Mouse (Mus musculus) embryo, embryonic 10 days (tissue): ENCODE measurements around the gene Amigo2.
A peak's percentile ranks its signal among the peaks of the same experiment; 100 is the strongest.

Experiments used
- DNase-seq: peaks from one replicate; pipeline ENCODE4 v3.0.0-alpha.2; 2015; ENCODE audit warnings: low spot score

Amigo2 gene

DNA sequence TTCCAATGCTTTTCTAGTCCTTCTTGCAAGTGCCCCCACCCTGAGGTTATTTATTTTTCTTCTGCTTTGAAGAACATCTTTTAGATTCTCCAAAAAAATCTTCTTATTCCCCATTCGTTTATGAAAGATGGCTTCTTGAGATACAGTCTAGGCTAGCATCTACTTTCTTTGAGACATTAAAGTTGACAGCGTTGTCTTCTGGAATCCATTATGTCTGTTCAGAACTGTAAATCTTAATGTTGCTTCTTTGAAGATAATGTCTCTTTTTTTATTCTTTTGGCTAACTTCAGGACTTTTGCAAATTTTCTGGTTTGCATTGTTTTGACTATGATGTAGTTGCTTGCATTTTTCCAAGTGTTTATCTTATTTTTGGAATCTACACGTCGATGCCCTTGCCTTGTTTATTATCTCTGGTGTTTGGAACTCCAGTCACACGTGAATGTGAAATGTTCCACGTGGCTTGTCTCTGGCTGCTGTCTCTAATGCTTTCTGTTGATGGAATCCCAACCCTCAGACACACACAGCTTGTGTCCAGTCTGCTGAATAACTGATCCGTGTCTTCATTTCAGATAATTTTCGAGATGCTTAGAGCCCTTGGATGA, 20.1 kb upstream of the Amigo2 start:
- no peak for DNase-seq

DNA sequence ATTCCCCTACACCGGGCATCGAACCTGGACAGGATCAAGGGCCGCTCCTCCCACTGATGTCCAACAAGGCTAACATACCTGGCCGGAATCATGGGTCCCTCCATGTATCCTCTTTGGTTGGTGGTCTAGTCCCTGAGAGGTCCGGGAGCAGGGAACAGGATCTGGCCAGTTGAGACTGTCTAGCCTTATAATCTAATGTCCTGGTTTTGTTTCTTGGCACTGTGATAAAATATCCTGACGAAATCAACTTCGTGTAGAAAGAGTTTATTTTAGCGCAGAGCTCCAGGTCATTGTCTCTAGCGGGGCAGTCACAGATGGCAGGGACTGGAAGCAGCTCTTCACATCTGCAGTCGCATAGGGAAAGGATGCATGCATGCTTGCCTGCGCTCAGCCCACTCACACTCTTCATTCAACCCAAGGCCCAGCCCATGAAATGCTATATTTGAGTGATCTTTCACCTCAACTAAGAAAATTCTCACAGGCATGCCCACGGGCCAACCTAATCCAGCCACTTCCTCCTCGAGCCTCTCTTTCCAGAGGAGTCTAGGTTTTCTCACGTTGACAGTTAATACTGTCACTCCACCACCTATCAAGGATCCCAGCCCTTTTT, 19.3 kb upstream of the Amigo2 start:
- DNase-seq, result no peak

DNA sequence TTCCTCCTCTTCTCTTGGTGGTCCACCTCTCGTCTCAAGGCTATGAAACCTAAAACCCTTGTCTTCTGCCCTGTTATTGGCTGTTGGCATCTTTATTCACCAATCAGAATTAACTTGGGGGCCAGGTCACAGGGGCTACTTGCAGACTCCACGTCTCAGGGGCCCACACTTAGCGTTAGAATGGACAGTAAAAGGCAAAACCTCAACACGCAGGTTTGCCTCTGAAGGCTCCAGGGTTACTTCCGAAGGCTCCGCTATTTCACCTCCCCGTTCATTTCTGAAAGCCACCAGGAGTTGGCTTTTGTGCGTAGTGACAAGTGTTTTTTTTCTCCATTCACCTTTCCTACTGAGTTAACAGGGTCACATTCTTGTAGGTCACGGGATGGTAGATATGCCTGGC, 15.2 kb upstream of the Amigo2 start:
- DNase-seq, result no peak

DNA sequence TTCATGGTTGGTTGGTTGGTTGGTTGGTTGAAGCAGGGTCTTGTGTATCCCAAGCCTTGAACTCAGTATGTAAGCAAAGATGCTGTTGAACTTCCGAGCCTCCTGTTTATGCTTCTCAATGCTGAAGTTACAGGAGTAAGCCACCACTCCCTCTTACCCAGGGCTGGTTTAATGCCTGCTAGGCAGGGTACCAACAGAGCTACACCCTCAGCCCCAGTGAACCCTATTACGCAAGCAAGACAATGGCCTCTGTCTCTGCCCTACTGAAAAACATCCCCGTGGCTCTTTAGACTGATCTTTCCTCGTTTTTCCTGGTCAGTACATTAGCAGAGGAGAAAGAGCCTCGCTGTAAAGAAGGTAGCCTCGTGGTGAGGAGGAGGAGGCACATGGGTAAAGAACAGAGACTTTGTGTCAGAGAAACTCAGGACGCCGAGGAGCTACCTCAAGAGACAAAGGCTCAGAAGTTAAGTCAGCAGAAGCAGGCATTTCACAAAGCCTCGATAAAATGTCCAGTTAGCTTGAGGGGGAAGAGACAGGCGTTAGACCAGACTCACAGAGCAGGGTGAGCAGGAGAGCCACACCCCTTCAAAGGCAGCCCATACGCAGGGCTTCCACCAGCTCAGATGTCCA, 13.0 kb upstream of the Amigo2 start:
- no peak for DNase-seq

DNA sequence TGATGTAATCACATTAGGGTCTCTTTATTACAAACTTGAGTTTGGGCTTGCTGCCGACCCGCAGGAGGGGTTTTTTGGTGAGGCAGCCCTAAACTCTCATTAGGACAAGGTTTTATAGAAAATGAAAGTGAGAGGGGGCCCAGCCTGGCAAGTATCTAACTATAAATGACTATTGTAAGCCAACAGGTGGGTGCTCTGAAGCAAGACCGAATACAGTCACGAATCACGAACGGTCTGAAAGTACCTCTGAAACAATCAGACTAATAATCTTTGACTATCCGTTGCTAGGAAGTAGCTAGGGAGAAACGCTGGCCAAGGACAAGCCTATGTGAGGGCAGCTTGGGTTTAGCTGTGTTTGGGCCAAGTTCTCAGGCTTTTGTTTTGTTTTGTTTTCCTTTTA, 12.2 kb upstream of the Amigo2 start:
- DNase-seq, result no peak

DNA sequence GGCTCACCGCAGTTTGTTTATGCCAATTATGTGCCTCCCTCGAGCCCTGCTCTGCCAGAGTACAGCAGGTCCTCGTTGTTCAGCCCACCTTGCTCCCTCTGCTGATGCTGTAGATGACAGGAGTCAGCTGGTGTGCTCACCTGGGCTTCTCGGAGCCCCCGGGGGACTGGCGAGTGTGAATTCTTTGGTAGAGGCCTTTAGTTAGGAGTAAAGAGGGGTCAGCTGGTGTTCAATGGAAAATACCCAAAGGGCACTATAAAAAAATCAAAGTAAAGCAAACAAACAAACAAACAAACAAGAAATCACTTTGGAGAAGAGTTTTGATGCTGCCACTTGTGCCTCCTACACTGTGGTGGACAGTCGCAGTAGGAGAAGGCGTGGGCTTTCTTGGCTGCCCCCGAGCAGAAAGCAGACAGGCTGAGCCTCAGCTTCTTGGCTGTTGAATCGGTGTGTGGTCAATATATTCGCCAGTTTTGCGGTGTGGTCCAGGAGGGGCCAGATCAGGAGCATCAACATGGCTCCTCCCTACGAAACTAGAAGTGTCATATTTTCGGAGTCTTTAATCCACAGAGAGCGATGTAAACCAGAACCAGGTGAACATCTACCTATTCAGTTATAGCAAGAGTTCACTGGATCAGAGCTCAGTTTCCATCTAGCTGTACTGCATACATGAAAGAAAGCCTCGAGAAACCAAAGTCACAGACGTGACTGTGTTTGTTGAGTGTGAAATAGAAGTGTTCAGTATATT, 11.6 kb upstream of the Amigo2 start:
- no peak for DNase-seq

DNA sequence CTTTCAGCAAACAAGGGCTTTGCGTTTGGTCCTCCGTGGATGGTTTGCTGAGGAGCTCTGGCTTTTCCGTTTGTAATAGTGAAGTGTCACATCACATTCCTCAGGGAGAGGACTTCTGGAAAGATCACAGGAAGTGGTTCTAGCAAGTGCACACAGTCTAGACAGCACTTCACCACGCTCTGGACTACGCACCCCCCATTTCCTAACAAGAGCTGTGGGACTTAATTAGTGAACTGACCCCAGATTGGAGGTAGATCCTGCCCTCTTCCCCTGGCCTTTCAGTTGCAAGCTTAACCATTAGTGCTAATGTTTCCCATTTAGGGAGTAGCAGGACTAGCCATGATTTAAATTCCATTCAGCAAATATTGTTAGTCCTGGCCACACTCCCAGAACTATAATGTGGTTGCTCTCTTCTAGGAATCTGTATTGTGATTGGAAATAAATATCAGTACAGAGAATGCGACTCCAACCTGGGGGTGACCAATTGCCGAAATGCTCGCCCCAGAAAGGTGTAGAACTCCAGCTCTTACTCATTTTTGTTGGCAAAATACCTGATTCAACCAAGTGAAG, 10.2 kb upstream of the Amigo2 start:
- DNase-seq, result no peak

DNA sequence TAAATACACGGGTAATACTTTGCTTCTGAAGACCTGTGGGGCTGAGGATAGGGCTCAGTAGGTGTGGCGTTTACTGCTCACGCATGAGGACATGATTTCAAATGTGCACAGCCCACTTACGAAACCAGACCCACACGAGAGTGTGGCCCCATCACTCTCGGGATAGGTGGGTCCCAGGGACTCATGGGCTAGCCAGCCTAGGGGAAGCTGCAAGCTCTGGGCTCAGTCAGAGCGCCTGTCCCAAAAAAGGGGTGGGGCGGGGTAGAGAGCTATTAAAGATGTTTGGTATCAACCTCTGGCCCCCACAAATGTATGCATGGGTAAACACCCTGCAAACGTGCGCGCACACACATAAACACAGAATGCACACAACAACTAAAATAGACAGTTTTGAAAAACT, 9.3 kb upstream of the Amigo2 start:
- DNase-seq, result no peak

DNA sequence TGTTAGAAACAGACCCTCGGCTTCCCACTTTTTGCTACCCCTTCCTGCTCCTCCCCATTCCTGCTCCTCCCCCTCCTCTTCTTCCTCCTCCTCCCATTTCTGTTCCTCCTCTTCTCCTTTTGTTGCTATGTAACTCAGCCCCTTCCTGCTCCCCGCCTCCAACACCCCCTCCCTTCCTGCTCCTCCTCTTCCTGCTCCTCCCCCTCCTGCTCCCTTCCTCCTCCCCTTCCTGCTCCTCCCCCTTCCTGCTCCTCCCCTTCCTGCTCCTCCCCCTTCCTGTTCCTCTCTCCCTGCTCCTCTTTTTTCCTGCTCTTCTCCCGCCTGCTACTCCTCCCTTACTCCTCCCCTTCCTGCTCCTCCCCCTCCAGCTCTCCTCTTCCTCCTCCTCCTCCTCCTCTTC, 8.7 kb upstream of the Amigo2 start:
- DNase-seq, result no peak

DNA sequence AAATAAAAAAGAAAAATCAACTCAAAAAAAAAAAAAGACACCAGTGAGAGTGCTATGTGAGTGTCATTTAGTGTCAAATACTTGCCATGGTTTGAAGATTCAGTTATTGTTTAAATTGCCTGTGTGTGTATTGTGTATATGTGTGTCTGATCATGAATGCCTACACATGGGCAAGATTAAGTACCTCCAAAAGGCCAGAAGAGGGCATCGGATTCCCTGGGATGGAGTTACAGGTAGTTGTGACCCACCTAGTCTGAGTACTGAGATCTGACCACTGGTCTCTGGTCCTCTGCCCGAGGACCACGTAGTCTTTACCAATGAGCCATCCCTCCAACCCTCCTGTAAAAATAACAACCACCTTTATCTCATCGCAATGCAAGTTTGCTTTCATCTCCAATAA, 7.3 kb upstream of the Amigo2 start:
- no peak for DNase-seq

DNA sequence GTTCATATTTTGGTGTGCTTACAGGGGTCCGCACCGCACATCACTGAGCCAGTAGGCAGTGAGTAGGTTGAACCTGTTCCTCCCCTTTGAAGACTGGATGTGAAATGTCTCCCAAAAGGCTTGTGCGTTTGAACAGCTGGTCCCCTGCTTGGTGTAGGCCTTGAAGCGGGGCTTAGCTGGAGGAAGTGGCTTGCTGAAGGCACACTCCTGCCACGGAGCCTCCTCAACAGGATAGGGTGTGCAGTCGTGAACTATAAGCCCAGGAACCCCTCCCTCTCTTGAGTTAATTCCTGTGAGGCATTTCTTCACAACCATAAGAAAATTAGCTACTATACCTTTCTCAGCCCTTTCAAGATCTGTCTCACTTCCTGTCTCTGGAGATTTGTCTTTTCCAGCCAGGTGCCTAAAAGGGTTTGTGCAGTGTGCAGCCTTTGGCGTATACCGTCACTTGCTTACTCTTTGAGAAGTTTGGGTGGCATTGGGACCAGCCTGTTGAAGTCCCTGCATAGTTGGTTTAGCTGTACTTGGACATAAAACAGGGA, 5.5 kb upstream of the Amigo2 start:
- no peak for DNase-seq

DNA sequence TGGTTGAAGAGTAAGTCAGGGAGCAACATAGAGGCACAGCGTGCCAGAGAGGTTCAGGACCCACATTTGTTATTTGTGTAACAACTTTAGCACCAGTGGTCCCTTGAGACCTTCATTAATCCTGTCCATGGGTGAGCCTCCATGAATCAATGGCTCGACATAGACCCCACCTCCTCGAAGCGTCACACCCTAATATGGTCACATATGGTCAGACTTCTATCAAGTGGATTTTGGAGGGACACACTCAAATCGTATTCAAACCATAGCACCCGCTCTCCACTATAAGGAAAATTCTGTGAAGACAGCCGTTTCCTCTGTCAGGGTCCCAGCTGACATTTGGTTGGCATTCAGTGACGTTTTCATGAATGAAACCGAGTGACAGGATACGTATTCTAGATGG, 2.2 kb upstream of the Amigo2 start:
- no peak for DNase-seq

DNA sequence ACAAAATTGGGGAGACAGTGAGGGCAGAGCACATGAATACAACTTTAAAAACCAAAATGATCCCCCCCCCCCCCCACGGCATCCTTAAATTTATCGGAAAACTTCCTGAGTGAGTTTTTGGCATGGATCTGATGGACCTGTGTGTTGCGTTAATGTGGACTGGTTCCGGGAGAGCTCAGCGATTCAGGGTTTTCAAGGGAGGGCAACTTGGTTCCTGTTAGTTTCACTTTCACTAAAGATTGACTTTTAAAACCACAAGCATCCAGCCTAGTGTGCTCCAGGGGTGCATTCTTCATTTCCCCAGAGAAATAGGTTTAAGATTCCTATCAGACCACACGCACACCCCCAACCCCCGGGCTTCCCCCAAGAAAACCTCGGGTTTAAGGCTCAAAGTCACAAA, 1.2 kb upstream of the Amigo2 start:
- DNase-seq, result no peak

DNA sequence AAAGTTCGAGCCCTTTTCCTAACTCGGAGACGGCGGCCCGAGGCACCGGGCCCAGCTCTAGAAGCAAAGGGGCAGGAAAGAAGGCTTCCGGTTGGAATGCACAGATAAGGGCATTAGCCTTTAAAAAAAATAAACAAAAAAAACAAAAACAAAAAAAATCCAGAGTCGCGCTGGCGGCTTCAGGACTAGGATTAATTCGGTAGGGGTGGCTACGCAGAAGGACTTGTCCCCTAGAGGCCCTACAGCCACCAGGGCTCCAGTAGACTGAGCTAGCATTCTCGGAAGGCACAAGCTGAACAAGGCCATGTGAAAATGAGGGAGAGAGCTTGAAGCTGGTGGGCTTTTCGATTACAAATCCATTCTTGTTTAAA, 689 bp upstream of the Amigo2 start:
- peak; percentile 53 for DNase-seq

DNA sequence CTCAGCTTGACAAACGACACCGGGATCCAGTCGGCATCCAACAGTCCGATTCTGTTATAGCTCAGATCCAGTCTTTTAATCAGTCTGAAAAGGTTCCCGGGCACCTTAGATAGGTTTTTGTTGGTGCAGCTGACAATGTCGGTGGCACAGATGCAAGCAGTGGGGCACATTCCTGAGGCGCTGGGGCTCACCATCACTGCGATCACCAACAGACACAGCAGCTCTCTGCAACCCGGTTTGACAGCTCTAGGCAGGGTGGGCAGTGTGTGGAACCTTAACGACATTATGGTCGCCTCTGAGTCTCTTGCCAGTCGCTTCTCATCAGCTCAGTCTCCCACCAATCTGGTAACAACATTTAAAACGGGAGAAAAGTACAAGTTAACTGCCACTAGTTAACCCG, 831 bp downstream of the Amigo2 start:
- DNase-seq, result peak; percentile 16

DNA sequence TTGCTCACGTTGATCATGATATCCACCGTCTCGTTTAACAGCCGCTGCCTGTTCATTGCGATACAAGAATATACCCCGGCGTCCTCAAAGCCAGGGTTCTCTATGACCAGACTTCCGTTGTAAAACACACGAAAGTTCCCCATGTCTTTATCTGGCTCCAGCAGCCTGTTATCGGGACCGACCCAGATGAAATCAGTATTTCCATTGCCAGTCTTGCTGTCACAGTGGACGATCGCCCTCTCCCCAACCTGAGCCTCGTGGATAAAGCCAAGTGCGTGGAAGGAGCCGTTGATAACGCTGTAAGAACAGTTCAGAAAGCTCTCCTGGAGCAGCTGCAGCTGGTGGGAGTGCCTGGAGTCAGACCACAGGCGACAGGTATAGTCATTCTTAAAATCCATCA, 1.7 kb downstream of the Amigo2 start:
- DNase-seq, result no peak

DNA sequence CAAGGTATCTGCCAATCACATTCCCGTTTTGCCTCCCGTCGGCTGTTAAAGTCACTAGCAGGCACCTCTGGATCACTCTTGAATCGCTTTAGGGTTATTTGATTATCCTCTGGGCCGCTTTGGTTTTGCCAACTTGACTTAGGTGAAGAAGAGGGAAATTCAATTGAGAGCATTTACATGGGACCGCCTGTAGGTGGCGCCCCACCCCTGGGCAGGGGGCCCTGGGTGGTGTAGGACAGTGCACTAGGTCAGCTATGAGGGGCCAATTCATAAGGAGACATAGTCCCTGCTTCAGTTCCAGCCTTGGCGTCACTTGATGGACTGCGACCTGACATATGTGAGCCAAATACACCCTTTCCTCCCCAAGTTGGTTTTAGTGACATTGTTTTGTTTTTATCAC, 10.1 kb downstream of the Amigo2 start:
- DNase-seq, result peak; percentile 23

DNA sequence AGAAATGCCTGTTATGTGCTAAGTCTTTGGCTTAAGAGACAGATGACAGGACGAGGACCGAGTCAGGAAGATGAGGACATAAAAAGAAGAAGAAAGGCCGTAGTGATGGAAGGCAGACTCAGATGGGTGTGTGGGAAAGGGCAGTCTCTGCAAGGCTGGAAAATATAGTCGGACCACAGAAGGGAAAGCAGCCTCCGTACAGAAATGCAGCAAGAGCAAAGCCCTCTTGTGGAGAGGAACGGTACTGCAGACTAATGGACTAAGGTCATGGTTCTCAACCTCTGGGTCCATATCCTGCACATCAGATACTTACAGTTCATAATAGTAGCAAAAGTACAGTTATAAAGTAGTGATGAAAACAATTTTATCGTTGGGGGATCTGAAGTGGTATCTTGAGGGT, 11.9 kb downstream of the Amigo2 start:
- peak; percentile 85 for DNase-seq

DNA sequence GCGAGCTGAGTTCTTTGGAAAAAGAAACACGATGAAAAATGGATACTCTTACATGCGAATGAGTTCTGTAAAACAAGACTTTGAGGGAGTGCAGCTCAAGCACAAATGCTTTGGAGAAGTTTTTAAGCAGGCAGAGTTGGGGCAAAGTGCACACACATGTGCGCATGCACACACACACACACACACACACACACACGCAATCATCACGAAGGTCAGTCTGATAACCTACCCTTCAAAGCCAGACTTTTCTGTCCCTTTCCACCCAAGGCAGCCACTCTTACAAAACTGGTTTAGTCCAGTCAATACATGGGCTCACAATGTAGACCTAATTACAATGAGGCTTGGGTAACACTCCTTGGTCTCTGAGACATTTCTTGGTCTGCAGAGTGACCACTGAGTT, 13.0 kb downstream of the Amigo2 start:
- no peak for DNase-seq

DNA sequence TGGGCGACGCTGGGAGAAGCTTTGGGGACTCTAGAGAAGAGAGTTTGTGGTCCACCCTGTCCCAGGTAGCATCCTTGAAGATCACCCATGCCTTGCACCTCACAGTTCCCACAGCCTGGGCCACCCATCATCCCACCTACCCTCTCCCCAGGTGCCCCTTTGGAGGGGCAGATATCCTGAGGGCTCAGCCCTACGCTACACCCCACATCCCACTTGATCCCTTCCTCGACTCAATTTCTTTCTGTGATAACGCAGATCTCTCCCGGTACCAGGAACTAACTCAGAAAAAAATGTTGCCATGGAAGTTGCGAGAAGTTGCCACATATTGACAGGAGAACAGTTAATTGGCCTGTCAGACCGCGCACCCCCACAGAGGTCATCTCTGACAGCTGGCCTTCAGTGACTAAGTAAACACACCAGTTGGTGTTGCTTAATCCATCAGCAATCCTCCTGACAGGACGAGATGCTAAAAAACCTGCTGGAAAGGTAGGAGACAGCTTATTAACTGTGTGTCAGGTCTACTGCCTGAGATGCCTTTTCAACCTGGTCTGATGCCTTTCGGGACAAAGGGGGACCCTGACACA, 17.5 kb downstream of the Amigo2 start:
- no peak for DNase-seq

DNA sequence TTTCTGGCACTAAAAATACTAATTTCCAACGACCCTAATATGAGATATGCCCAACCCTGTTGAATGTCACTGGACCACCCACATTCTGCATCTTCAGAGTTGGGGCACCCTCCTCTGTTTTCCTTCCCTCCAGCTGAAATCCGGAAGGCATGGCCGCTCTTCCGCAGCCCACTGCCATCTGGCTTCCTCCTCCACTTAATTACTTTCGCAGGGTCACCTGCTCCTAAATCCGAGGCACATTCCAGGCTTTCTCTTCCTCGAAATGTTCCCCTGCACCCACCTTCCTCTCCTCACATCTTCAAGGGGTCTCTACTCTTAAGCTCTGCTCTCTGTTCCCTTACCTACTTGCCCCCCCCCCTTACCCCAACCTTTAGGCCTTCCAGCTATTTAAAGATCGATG, 23.1 kb downstream of the Amigo2 start:
- no peak for DNase-seq

DNA sequence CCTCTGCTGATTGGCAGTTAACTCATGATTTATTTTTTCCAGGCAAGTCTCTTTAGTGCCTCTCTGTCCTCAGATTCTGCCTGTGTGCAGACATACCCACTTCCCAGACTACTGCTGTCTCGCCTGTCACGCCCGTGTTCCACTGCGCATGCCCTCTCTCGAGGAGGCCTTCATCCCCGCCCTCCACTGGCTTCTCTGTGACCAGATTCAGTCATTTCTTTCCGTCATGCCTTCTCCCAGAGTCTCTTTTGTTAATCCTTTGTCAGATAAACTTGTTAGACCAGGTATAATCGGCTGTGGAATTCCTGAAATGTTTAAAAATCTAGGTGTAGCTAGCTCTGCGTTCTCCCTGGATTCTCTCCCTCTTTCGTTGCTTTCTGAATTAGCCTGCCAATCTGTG, 23.7 kb downstream of the Amigo2 start:
- DNase-seq, result no peak
